Mouse (Mus musculus) neural tube, embryonic 14.5 days (tissue): ENCODE data around the gene Cir1. TPM values are rescaled to one million over a fixed set of nuclear protein-coding genes. Genes with fewer than 3 reads are reported as not detected.

ENCODE experiments used
- ATAC-seq: fragments of 200-750 bp; cut with Nextera tagmentation; 2 replicates; pipeline ENCODE4 v1.8.0; 2017; ENCODE audit warnings: low read depth, mild to moderate bottlenecking, moderate TSS enrichment, moderate library complexity
- H3K27ac ChIP-seq: fragments of 300-500 bp; sonication (generic); 2 replicates; pipeline ENCODE4 v1.5.1; 2014; ENCODE audit warnings: low read depth, mild to moderate bottlenecking, control low read depth, low read length, moderate library complexity, mixed read lengths
- H3K27me3 ChIP-seq: fragments of 300-500 bp; sonication (generic); 2 replicates; pipeline ENCODE4 v1.6.1; 2014; ENCODE audit warnings: low read length; ENCODE audit not compliant: control insufficient read depth, insufficient read depth
- H3K36me3 ChIP-seq: fragments of 300-500 bp; sonication (generic); 2 replicates; pipeline ENCODE4 v1.6.1; 2014; ENCODE audit warnings: low read length, mixed read lengths; ENCODE audit not compliant: control insufficient read depth, insufficient read depth
- H3K4me1 ChIP-seq: fragments of 300-500 bp; sonication (generic); 2 replicates; pipeline ENCODE4 v1.6.1; 2014; ENCODE audit warnings: low read length; ENCODE audit not compliant: control insufficient read depth, insufficient read depth
- H3K4me2 ChIP-seq: fragments of 300-500 bp; sonication (generic); 2 replicates; pipeline ENCODE4 v1.6.1; 2014; ENCODE audit warnings: mild to moderate bottlenecking, low read depth, low read length, control low read depth
- H3K4me3 ChIP-seq: fragments of 300-500 bp; sonication (generic); 2 replicates; pipeline ENCODE4 v1.5.1; 2014; ENCODE audit warnings: low read depth, low read length, control low read depth, mixed read lengths
- H3K9ac ChIP-seq: fragments of 300-500 bp; sonication (generic); replicated peaks from 2 replicates; pipeline ENCODE4 v1.6.1; 2014; ENCODE audit warnings: low read depth, mild to moderate bottlenecking, control low read depth, low read length, mixed read lengths
- H3K9me3 ChIP-seq: fragments of 300-500 bp; sonication (generic); 2 replicates; pipeline ENCODE4 v1.6.1; 2016; ENCODE audit warnings: low read length; ENCODE audit not compliant: control insufficient read depth
- WGBS: fragments of 180-500 bp; shearing (Covaris S2); extraction: QIAGEN DNeasy Blood & Tissue Kit; methylation state at CpG from one replicate; pipeline ENCODE4 v1.1.7; 2014; 5-methylcytosine and 5-hydroxymethylcytosine counted together
- polyA plus RNA-seq: library from polyadenylated mRNA; unstranded; fragments of >200 nt; fragmentation: Nextera tagmentation; extraction: Ambion mirVana; gene quantifications from 2 replicates; pipeline ENCODE4 v1.2.1, GENCODE M21; 2014

Gene Cir1
- 26.6 and 28.7 TPM in 2 replicates for polyA plus RNA-seq

GRCm38 (mm10) chr2:73312152-73313116, at the start of gene Cir1, which contains the start of gene Scrn3:
TSS of gene Cir1 (minus strand) at chr2:73312701.
TSS of gene Scrn3 (plus strand) at chr2:73312601.
- peak within 1 kb of the TSS; percentile 79; the same call in 1 of the 2 replicates for H3K27ac ChIP-seq
- H3K4me1 ChIP-seq: peaks cover 8% of the 10 kb centered on the region; the same call in 1 of the 2 replicates
- H3K36me3 ChIP-seq: peaks cover 7% of the 10 kb centered on the region
- no peaks in the 10 kb centered on the region for H3K9me3 ChIP-seq
- 1% methylated on average over 64 of the region's 64 CpGs for WGBS
- H3K4me2 ChIP-seq: peak within 1 kb of the TSS; percentile 88
- ATAC-seq: peak; percentile 98
- H3K9ac ChIP-seq: peak within 1 kb of the TSS; percentile 65
- no peaks in the 10 kb centered on the region for H3K27me3 ChIP-seq
- H3K4me3 ChIP-seq: peak within 1 kb of the TSS; percentile 62

DNA sequence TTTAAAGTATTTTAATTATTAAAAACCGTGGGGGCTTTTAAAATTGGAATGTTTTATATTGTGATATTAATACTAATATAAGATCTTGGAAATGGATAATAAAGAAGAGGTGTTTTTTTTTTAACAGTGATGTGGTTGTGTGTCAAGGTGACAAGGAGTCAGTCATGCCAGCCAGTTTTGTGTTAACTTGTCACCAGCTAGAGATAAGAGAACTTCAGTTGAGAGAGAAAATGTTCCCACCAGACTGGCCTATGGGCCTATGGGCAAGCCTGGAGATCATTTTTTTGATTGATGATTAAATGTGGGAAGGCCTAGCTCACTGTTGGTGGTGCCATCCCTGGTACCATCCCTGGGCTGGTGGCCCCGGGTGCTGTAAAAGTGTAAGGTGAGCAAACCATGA, 48.0 kb upstream of the Cir1 start:
- no peak for ATAC-seq
- WGBS: 98% methylated on average over 2 of the region's 2 CpGs

GRCm38 (mm10) chr2:73359941-73360340, 47.4 kb upstream of the Cir1 start:
- Histone ChIP-seq H3K9me3 (no peaks in the 10 kb centered on the region), H3K4me1 (no peaks in the 10 kb centered on the region), H3K4me2 (no peak overlapping the region), H3K36me3 (peaks cover 4% of the 10 kb centered on the region; the same call in 1 of the 2 replicates), H3K27ac (no peak overlapping the region), H3K4me3 (no peak overlapping the region), H3K27me3 (no peaks in the 10 kb centered on the region), H3K9ac (no peak overlapping the region)
- no peak for ATAC-seq
- 95% methylated on average over 5 of the region's 5 CpGs for WGBS

More for the DNA sequence above, 48.0 kb upstream of the Cir1 start:
- Histone ChIP-seq H3K4me1 (no peaks in the 10 kb centered on the region), H3K27ac (no peak overlapping the region), H3K27me3 (no peaks in the 10 kb centered on the region), H3K36me3 (peaks cover 4% of the 10 kb centered on the region; the same call in 1 of the 2 replicates), H3K9me3 (no peaks in the 10 kb centered on the region), H3K4me2 (no peak overlapping the region), H3K9ac (no peak overlapping the region), H3K4me3 (no peak overlapping the region)

GRCm38 (mm10) chr2:73357004-73357403, 44.5 kb upstream of the Cir1 start:
- Histone ChIP-seq H3K4me2 (no peak overlapping the region), H3K36me3 (peaks cover 4% of the 10 kb centered on the region; the same call in 1 of the 2 replicates), H3K27ac (no peak overlapping the region), H3K27me3 (no peaks in the 10 kb centered on the region), H3K4me3 (no peak overlapping the region), H3K9ac (no peak overlapping the region), H3K4me1 (no peaks in the 10 kb centered on the region), H3K9me3 (no peaks in the 10 kb centered on the region)
- ATAC-seq: no peak
- 75% methylated on average over 18 of the region's 18 CpGs for WGBS

GRCm38 (mm10) chr2:73351927-73352374, 39.5 kb upstream of the Cir1 start:
- no peaks in the 10 kb centered on the region for H3K4me1 ChIP-seq
- H3K4me2 ChIP-seq: no peak overlapping the region
- no peaks in the 10 kb centered on the region for H3K9me3 ChIP-seq
- 62% methylated on average over 7 of the region's 7 CpGs for WGBS
- H3K36me3 ChIP-seq: no peaks in the 10 kb centered on the region
- no peak overlapping the region for H3K27ac ChIP-seq
- ATAC-seq: no peak
- no peak overlapping the region for H3K4me3 ChIP-seq
- no peaks in the 10 kb centered on the region for H3K27me3 ChIP-seq
- H3K9ac ChIP-seq: no peak overlapping the region

DNA sequence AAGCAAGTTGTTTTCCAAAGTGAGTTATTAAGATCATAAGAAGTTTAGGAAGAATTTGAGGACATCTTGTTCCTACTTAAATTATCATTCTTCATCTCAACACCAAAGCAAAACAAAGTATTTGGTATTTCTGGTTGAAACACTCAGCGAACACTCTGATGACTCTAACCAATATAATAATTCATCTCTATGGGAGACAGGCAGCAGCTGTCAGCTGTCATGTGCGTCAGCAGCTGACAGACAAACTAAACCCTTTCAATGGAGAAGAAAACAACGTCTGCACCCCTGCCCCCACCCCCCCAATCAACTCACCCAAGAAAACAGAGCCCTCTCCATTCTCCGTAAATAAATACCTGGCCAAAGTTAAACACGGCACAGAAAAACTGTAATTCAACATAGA, 39.0 kb upstream of the Cir1 start:
- no peak for ATAC-seq
- 61% methylated on average over 5 of the region's 5 CpGs for WGBS
- Histone ChIP-seq H3K4me3 (no peak overlapping the region), H3K36me3 (no peaks in the 10 kb centered on the region), H3K27ac (no peak overlapping the region), H3K9ac (no peak overlapping the region), H3K4me2 (no peak overlapping the region), H3K4me1 (no peaks in the 10 kb centered on the region; the same call in 1 of the 2 replicates), H3K9me3 (no peaks in the 10 kb centered on the region), H3K27me3 (no peaks in the 10 kb centered on the region)

DNA sequence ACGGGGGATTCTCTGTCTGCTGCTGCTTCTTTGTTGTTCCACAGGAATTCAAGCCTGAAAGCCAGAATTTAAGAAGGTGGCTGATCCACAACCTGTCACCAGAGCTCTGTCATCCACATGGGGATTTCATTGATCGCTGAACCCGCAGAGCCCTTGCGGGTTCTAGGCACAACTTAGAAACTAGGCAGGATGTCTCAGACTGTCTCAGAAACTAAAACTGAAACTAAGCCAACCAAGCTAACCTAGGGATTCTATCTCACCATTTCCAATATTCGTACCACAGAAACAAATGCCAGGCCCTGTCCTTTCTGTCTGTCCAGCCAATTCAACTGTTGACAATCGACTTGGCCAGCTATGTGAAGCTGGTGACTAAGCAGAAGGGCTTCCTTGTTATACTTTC, 35.7 kb upstream of the Cir1 start:
- no peaks in the 10 kb centered on the region for H3K9me3 ChIP-seq
- no peaks in the 10 kb centered on the region for H3K27me3 ChIP-seq
- H3K36me3 ChIP-seq: no peaks in the 10 kb centered on the region
- no peak overlapping the region for H3K27ac ChIP-seq
- no peaks in the 10 kb centered on the region; the same call in 1 of the 2 replicates for H3K4me1 ChIP-seq
- ATAC-seq: no peak
- no peak overlapping the region for H3K4me3 ChIP-seq
- H3K4me2 ChIP-seq: no peak overlapping the region
- WGBS: 89% methylated on average over 6 of the region's 6 CpGs
- no peak overlapping the region for H3K9ac ChIP-seq

DNA sequence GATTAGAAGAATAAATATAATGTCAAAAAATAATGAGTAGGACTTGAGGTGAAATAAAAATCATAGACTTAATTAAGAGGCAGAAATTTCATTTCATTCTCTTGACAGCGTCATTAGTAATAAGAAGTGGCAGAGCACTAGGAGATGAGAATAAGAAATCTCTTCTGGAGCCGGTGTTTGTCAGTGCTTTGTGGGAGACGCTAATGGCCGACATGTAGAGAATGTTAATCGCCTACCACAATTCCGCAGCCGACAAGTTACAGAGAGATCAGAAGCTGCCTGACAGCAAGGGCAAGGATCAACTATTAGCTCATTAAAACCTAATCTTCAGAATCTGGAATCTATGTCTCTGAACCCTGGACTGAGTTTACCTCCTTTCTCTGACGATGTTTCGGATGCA, 35.3 kb upstream of the Cir1 start:
- Histone ChIP-seq H3K27ac (no peak overlapping the region), H3K9me3 (no peaks in the 10 kb centered on the region), H3K4me3 (no peak overlapping the region), H3K36me3 (no peaks in the 10 kb centered on the region), H3K9ac (no peak overlapping the region), H3K27me3 (no peaks in the 10 kb centered on the region), H3K4me1 (no peaks in the 10 kb centered on the region; the same call in 1 of the 2 replicates), H3K4me2 (no peak overlapping the region)
- ATAC-seq: no peak
- WGBS: 59% methylated on average over 9 of the region's 9 CpGs

DNA sequence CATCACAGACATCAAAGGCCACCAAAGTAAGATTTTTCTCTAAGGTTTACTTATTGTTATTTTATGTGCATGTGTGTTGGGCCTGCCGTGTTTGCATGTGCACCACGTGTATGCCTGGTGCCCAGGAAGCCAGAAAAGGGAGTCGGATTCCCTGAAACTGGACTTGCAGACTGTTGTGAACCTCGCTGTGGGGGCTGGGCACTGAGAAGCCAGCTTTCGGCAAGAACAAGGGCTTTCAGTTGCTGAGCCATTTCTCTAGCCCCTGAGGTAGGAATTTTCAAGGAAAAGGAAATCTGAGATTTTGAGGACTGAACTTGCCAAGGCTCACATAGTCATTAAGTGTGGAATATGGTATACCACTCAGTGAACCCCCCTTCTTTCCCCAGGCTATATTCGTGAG, 34.6 kb upstream of the Cir1 start:
- Histone ChIP-seq H3K27me3 (no peaks in the 10 kb centered on the region), H3K36me3 (no peaks in the 10 kb centered on the region), H3K4me3 (no peak overlapping the region), H3K4me2 (no peak overlapping the region), H3K27ac (no peak overlapping the region), H3K4me1 (no peaks in the 10 kb centered on the region; the same call in 1 of the 2 replicates), H3K9me3 (no peaks in the 10 kb centered on the region), H3K9ac (no peak overlapping the region)
- 65% methylated on average over 6 of the region's 6 CpGs for WGBS
- no peak for ATAC-seq
